Mouse (Mus musculus) C2C12 (cell line): ENCODE results near the gene Zc4h2. TPM values are rescaled to one million over a fixed set of nuclear protein-coding genes. Genes with fewer than 3 reads are reported as not detected.

Experiments
- H3K27me3 ChIP-seq: one replicate; pipeline ENCODE4 v1.6.1; 2011; ENCODE audit not compliant: control insufficient read depth, insufficient read depth, insufficient read length
- H3K36me3 ChIP-seq: one replicate; pipeline ENCODE4 v1.6.1; 2011; ENCODE audit not compliant: control insufficient read depth, insufficient read depth
- H3K4me3 ChIP-seq: one replicate; pipeline ENCODE4 v1.5.1; 2011; ENCODE audit warnings: mild to moderate bottlenecking, control low read depth; ENCODE audit not compliant: poor library complexity, insufficient read depth, severe bottlenecking
- H3K79me2 ChIP-seq: one replicate; pipeline ENCODE4 v1.6.1; 2011; ENCODE audit not compliant: control insufficient read depth, insufficient read depth
- H3K79me3 ChIP-seq: one replicate; pipeline ENCODE4 v1.6.1; 2011; ENCODE audit warnings: low read depth, control low read depth
- H3ac ChIP-seq: one replicate; pipeline ENCODE3; 2011; ENCODE audit warnings: low read depth; ENCODE audit not compliant: control insufficient read depth, insufficient read length
- CEBPB ChIP-seq: IDR thresholded peaks from one replicate; pipeline ENCODE4 v1.6.1; 2011; ENCODE audit warnings: low read depth, mild to moderate bottlenecking, control low read depth, moderate library complexity
- CTCF ChIP-seq: IDR thresholded peaks from one replicate; pipeline ENCODE4 v1.5.1; 2011; ENCODE audit not compliant: control insufficient read depth, insufficient read depth, insufficient read length
- FOSL1 ChIP-seq: IDR thresholded peaks from one replicate; pipeline ENCODE4 v1.8.0; 2011; ENCODE audit warnings: mild to moderate bottlenecking, low read length; ENCODE audit not compliant: poor library complexity, insufficient read depth, severe bottlenecking
- MAX ChIP-seq: IDR thresholded peaks from one replicate; pipeline ENCODE4 v1.6.1; 2011; ENCODE audit warnings: mild to moderate bottlenecking, control low read depth
- MYOD1 ChIP-seq: IDR thresholded peaks from one replicate; pipeline ENCODE4 v1.6.1; 2011; ENCODE audit warnings: low read depth; ENCODE audit not compliant: control insufficient read depth, insufficient read length
- MYOG ChIP-seq: IDR thresholded peaks from one replicate; pipeline ENCODE4 v1.6.1; 2011; ENCODE audit not compliant: control insufficient read depth, insufficient read length; ENCODE audit errors: extremely low read depth
- USF1 ChIP-seq: IDR thresholded peaks from one replicate; pipeline ENCODE4 v1.6.1; 2011; ENCODE audit warnings: low read depth, mild to moderate bottlenecking, control low read depth, moderate library complexity
- long read RNA-seq, 2 experiments: library from polyadenylated mRNA; unstranded; transcript quantifications; one replicate each; pipeline ENCODE4 v2.0.0; 2019 to 2020
- polyA plus RNA-seq: library from polyadenylated mRNA; unstranded; fragments of >200 nt; fragmentation: generic; extraction: Trizol; gene quantifications from one replicate; pipeline ENCODE4 v1.2.1, GENCODE M21; 2012; ENCODE audit warnings: missing spikeins

The Zc4h2 gene
- 3.1 TPM for polyA plus RNA-seq
- long read RNA-seq, experiment 1, transcript Zc4h2-201 (5 exons, 2,219 nt), result major isoform, 8 of 9 reads
- long read RNA-seq, experiment 1, partial matches to known transcripts, result 0 of 9 reads
- long read RNA-seq, experiment 1, other reads (novel, unspliced or antisense), result 1 of 9 reads
- long read RNA-seq, experiment 2, transcript Zc4h2-201 (5 exons, 2,219 nt), result major isoform, 26 of 28 reads
- long read RNA-seq, experiment 2, partial matches to known transcripts, result 1 of 28 reads
- long read RNA-seq, experiment 2, other reads (novel, unspliced or antisense), result 1 of 28 reads

DNA sequence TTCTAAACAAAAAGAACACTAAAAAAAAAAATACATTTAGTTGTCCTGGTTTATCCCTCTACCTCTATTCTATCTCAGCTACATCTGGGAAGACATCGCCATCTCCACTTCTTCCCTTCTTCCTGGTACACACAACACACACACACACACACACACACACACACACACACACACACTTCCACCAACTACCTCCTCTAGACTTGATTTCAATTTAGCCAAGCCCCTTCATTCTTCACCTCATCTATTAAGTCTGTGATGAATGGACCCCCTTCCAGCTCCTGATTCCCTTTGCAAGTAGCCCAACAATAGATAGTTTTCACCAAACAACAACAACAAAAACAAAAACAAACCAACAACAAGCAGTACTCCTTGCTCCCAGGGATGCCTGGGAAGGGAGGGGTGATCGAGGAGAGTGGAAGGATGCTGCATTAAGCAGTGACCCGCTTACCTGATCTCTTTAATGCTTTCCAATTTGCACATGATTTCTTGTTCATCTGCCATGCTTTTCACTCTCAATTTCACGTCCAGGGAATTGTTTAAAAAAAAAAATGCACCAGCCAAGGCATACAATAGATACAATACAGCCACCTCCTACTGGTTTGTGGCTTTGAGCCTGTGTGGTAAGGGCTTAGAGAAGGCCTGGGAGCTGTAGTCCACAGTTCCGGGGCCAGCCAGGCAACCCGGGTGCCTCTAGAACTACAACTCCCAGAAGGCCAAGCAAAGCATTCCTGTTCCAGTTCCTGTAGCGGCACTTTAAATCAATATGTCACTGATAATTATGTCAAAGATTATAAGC, at the start of gene Zc4h2:
Gene Zc4h2 (minus strand): TSS at position 706 of the 796 bp plus-strand sequence.
- no peaks in the 10 kb centered on the region for H3K36me3 ChIP-seq
- H3K79me3 ChIP-seq, result no peaks in the 10 kb centered on the region
- peak within 1 kb of the TSS; percentile 24 for H3ac ChIP-seq
- H3K27me3 ChIP-seq, result no peaks in the 10 kb centered on the region
- H3K79me2 ChIP-seq, result no peaks in the 10 kb centered on the region
- H3K4me3 ChIP-seq, result peak within 1 kb of the TSS; percentile 32
- no peak for TF ChIP-seq MYOG
- no peak for TF ChIP-seq USF1
- TF ChIP-seq FOSL1, result no peak
- TF ChIP-seq MYOD1, result no peak
- no peak for TF ChIP-seq CTCF
- no peak for TF ChIP-seq MAX
- TF ChIP-seq CEBPB, result no peak

DNA sequence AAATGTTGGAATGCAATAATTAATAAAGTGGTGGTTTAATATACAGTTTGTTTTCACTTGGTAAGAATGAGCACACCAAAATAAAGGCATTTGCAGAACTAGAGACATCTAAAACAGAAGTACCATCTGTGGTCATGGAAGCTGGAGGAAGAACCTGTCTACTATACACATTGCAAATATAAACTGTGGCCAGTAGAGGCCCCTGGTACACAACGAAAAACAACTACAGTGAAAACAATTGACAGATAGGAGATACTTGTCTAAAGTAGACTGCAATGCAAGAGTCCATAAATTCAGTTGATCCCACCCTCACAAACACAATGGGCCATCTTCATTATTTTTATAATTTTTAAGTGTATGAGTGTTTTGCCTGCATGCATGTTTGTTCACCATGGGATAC, 28.8 kb upstream of the Zc4h2 start:
- Histone ChIP-seq H3K79me3 (no peaks in the 10 kb centered on the region), H3K4me3 (no peak overlapping the region), H3K27me3 (no peaks in the 10 kb centered on the region), H3ac (no peak overlapping the region), H3K36me3 (no peaks in the 10 kb centered on the region), H3K79me2 (no peaks in the 10 kb centered on the region)
- TF ChIP-seq USF1, result no peak

DNA sequence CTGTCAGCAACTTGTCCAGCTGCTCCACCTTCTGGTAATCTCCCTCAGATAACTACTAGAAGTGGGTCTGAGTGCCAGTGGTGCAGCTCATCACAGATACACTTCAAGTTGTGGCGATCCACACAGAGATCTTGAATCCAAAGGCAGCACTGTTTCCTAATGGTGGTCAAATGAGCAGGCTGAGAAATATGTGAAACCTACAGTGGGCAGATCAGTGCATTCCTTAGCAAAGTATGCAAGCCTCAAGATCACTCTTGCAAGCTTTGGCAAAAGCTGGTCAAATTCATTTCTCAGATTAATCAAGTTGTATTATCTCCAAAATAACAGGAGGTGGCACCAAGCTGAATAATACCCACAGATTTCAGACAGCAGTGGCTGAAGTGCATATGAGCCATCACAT, 23.9 kb upstream of the Zc4h2 start:
- no peak for TF ChIP-seq MAX
- no peak for TF ChIP-seq MYOG
- no peak for TF ChIP-seq MYOD1
- TF ChIP-seq FOSL1, result no peak
- no peak overlapping the region for H3ac ChIP-seq
- H3K79me3 ChIP-seq, result no peaks in the 10 kb centered on the region
- no peak overlapping the region for H3K4me3 ChIP-seq
- H3K79me2 ChIP-seq, result no peaks in the 10 kb centered on the region
- no peaks in the 10 kb centered on the region for H3K36me3 ChIP-seq
- no peaks in the 10 kb centered on the region for H3K27me3 ChIP-seq

DNA sequence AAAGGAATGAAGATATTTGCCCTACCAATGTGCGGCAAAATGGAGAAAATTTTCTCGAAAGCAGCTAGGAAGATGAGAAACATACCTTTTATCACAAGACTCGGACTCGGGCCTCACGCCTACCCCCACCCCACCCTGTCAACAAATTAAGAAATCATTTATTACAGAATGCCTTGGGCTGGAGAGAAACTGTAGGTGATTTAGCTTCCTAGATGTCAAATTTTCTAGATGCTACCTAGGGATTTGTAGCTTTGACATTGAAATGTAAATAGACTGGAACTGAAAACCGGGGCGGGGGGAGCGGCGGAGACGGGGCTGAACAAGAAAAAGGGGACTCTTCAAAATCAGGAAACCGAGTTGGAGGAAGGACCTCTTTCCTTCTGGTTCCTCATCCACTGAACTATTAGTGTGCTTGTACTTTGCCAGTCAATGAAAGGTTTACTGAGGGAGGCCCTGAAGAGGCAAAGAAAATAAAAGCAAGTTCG, 333 bp upstream of the Zc4h2 start:
- Histone ChIP-seq H3K4me3 (peak overlapping the region; percentile 32), H3K27me3 (no peaks in the 10 kb centered on the region), H3ac (no peak overlapping the region), H3K36me3 (no peaks in the 10 kb centered on the region), H3K79me3 (no peaks in the 10 kb centered on the region), H3K79me2 (no peaks in the 10 kb centered on the region)
- TF ChIP-seq USF1 (no peak), CTCF (no peak), FOSL1 (no peak), MYOG (no peak), MAX (no peak), MYOD1 (no peak), CEBPB (no peak)

DNA sequence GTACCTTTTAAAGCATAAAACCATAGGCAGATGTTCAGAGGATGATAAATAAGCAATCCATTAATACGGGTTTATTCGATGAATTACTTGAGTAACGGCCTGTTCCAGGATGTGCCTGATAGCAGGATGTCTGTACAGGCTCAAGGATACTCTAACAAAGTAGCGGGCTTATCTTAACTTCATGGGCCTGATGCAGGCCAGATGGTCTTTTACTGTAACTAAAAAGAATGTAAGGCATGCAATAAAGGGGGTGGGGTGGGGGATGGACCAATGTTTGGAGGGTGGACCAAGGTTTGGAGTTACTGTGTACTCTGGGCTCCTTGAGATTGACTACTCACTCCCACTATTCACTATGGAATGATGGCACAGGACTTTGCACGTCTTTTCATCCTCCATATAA, 57.7 kb downstream of the Zc4h2 start:
- no peaks in the 10 kb centered on the region for H3K27me3 ChIP-seq
- no peaks in the 10 kb centered on the region for H3K36me3 ChIP-seq
- no peaks in the 10 kb centered on the region for H3K79me2 ChIP-seq
- H3K4me3 ChIP-seq, result no peak overlapping the region
- no peaks in the 10 kb centered on the region for H3K79me3 ChIP-seq
- H3ac ChIP-seq, result no peak overlapping the region
- TF ChIP-seq CEBPB (no peak), MYOD1 (no peak), FOSL1 (no peak), MAX (no peak), MYOG (no peak), USF1 (no peak), CTCF (no peak)

Other genes with a start within 250 kb of the Zc4h2 start
- 1.6 TPM for gene Amer1, start 213.6 kb downstream of the Zc4h2 start, polyA plus RNA-seq
- gene Asb12, start 100.5 kb downstream of the Zc4h2 start, polyA plus RNA-seq, result not detected
- not detected for gene Pfn5, start 100.4 kb downstream of the Zc4h2 start, polyA plus RNA-seq
- gene Zc3h12b, start 53.2 kb upstream of the Zc4h2 start, polyA plus RNA-seq, result 0.33 TPM